Mouse (Mus musculus): ENCODE data around the gene Spag5.

Gene Spag5

DNA sequence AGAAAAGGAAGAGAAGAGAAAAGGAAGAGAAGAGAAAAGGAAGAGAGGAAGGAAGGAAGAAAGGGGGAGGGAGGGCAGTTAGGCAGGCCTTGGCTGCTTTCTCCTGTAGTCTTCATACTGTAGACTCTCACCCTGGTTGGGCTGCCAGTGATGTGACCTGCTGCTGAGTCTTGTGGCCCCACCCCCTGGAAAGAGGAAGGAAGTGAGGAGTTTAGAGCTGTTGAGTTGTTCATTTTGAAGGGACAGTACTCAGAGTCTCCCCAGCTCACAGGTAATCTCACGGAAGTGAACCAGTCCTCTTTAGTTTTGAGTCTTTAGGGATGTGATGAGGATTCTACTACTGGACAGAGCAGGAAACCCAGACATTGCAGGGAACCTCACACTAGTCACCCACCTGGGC, 51.8 kb downstream of the Spag5 start:
- DNase-seq: no peak

DNA sequence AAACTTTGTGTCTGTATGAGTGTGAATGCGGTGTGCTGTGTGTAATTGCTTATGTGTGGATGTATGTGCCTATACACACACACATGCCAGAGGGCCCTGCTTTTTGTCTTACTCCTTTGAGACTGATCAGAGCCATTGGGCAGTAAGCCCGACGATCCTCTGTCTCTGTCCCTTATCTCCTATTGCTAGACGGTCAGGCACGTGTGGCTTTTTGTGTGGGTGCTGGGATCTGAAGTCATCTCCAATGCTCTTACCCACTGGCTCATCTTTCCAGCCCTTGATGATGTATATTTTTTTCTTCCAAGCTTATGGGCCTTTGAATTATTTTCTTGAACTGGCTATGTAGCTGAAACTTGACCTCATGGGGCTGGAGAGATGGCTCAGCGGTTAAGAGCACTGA, 53.6 kb downstream of the Spag5 start:
- no peak for DNase-seq

DNA sequence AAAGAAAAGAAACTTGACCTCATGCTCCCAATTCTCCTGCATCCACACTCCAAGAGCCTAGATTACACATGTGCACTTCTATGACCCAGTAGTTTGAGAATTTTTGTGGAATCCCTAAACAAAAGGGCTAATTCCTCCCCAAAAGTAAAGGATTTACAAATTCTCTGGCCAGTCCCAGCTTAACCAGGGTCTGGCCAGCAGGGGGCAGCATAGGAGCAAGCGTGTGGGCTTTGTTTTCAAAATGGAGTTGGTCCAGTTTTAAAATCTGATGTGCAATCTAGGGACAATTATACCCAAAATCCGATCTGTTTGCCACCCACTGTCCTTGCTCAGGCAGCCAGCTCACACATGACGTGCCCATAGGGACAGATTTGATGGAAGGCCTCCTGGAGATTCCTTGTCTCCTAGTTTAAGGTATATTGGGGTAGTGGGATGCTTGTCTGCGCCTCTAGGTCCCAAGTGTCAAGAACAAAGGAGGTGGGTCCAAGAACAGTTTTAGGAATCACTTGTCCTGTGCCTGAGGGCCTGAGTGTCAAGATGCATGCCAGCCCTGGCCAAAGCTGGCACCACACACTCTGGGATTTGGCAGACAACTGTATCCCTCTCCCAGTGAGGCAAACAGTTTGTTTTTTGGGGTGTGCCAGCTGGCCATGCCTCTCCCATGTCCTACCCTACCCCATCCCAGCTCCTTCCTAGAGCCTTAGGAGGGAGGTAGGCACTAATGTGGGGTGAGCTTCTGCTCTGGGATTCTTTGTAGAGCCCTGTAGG, 54.3 kb downstream of the Spag5 start:
- DNase-seq: peak; percentile 59

DNA sequence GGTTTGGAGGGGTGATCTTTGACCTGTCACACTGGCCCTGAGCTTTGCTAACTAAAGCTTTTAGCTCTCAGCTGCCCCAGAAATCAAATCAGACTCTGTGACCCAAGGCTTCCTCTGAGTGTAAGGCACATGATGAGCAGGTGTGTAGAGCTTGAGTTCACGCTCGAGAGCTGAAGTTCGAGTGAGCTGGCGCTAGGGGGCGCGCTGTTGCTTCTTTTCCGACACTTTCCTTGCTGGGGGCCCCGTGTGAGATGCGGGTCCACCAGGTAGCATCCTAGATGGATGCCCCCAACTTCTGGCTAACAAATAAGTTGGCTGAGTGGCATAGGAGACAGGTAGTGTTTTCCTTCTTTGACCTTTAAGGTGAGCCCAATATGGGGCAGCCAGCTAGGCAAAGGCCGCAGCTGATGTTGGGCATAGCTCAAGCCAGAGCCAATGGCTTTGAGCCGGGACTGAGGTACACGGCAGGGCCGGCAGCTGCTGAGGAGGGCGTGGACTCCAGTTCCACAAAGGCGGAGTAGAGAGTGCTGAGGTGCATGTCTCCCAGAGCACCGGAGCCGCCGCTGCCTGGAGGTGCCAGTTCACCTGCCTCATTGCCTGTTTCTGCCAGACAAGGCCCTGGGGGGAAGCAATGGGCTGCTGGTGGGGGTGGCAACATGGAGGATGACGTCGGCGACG, 57.1 kb downstream of the Spag5 start:
- DNase-seq: no peak

DNA sequence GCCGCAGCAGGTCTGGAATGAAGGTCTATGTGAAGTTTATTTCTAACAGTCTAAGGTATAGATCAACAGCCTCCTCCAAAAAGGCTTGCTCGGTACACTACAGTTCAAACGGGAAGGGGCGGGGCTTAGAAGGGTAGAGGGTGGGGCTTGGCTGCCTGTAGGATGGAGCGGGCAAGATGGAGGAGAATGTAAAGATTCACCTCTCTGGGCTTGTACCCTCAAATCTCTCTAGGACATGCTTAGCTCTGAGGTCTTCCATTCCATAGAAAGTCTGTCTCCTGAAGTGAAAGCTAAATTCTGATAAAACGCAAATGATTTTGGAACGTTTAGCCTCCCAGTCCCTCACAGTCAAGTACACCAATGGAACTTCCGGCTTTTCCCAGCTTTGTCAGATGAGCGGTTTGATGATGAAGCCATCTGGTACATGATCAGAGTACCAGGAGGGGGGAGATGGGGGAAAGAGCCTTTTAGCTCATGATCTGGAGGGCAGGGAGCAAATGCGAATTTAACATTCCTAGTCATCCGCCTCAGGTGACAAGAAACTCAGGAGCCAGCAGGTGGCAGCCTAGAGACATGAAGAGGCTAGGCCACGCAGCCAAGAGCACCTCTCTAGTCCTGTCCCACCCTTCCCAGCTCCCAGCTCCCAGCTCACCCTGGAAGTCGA, 58.9 kb downstream of the Spag5 start:
- peak; percentile 65 for DNase-seq

DNA sequence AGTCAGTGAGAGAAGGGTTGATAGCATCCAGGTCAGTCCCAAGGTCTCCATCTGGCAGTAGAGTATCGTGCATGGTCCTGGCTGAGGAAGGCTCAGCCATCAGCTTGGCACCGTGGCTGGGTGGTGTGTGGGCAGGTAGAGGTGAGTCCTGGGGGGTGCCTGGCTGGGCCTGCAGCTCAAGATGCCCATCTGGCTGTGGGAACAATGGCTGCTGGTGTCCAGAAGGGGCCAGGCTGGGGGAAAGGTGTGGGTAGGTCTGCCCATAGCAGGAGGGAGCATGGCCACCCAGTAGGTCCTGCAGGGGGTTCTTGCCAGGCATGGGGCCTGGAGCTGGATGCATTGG, 59.4 kb downstream of the Spag5 start:
- DNase-seq: no peak

DNA sequence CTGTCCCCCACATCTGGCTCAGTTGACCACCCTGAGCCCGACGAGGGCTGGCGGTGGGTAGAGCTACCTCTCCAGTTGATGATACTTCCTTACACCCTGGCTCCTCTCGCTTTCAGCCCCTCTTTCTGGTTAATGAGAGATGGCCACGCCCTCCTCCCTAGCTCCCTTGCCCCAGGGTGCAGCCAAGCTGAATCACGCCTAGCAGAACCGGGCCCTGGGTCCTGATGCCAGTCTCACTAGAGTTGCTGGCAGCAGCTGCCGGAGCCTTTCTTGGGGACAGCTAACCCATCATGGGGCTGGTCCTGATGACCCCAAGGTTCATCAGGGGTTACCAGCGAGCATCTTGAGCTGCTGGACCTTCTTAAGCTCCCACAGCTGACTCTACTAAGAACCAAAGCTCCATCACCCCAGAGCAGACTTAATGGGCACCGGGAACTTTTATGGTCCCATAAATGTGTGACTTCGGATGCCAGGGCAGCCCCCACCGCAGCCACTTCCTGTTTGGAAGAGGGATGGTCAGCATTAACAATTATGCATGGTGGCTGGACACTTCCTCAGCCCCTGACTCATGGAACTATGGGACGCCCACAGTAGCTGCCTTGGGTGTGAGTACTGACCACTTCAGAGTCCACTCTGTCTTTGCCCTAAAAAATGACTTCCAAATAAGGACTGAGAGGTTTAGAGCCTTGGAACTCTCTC, 62.1 kb downstream of the Spag5 start:
- no peak for DNase-seq

DNA sequence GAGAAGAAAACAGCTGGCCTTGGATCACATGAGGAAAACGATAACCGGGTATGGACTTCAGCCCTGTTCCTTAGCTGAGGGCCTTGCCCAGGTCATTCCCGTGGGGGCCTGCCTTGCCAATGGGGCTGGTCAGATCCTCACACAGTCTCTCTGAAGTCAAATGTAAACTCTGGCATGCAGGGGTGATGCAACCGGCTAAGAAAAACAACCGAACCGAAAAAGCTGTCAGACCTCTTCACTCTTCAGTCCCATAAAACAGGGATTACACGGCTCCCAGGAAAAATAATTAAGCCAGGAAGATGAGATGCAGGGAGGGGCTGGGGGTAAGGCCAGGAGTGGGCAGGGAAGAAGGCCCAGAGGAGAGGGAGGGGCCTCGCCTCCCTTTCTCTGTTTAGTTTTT, 62.8 kb downstream of the Spag5 start:
- DNase-seq: no peak

DNA sequence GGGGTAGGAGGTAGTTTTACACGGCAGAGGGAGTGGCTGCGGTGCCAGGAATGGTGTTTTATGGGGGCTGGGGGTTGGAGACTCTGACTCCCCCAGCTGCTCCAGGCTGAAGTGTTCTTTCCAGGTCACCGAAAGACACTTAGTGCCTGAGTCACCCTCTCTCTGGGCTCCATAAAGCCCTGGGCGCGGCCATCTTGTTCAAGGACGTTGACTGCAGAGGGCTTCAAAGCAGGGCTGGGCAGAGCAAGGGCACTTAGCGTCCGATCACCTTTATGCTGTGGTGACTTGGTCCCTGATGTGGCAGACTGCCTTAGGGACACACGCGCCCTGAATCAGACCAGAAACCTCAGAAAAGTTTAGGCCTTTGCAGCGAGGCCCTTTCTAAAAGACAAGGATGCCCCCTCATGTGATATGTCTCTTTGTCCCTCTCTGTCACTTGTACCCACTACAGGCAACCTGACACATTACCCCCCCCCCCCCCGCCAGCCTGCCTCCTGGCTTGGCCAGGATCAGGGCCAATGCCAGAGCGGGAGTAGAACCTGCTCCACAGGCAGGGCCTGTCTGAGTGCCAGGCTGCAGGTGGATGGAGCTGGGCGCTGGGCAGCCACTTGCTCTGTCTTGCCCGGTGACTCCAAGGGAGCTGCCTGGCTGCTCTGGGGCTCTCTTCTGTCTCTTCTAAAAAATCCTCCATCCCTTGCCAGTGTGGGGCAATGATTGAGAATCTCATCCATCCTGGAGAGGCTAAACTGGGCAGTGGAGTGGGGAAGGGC, 66.3 kb downstream of the Spag5 start:
- no peak for DNase-seq

DNA sequence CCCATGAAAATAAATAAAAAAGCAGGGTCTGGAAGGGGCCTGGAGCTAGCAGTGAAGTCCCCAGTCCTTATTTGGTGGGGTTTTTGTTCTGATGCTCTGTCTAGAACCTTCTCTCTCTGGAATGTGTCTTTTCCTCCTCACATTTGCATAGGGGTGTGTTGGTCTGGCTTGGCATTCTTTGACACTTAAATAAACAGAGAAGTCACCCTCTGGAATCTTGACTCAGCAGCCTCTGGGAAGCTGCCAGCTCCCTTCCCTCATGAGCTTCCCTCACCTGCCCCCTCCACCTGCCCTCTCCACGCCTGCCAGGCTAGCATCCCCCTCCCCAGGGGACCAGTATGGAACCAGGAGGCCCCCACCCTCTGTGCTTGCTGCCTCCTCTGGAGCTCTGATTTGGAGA, 69.1 kb downstream of the Spag5 start:
- DNase-seq: no peak

DNA sequence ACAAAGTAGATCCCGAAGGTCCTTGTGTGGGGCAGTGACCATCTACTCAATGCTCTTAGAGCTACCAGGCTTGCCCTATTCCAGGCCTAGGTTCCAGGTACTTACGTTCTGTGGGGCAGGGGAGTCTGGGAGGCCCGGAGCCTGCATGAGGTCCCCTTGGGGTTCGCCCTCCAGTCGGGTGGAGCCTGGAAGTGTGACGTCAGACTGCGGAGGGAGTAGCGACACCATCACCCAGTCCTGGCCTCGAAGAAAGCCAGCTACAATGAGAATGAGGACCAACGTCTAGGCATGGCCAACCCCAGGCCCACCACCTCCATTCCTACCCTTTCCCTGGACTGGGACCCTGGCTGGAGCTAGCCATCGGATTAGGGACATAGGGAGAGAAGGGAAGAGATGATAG, 70.4 kb downstream of the Spag5 start:
- no peak for DNase-seq

All from cerebellum, adult 11-12 months (tissue).